Mouse (Mus musculus) adrenal gland, postnatal 25 days (tissue): ENCODE measurements around the gene Atf6. TPM values are rescaled to one million over a fixed set of nuclear protein-coding genes. Genes with fewer than 3 reads are reported as not detected.

ENCODE experiments used
- DNase-seq: peaks from one replicate; pipeline ENCODE4 v3.0.0; 2021; ENCODE audit warnings: mixed read lengths
- total RNA-seq: library from RNA; stranded (reverse); gene quantifications from 2 replicates; pipeline ENCODE4 v1.2.3, GENCODE M21; 2021

The Atf6 gene
- total RNA-seq, 1 experiment from 2014 or later: 34.8 TPM

- DNase-seq: no peak
These were observed 162.5 kb downstream of the Atf6 start for GRCm38 (mm10) chr1:170704911-170705594.

GRCm38 (mm10) chr1:170704103-170704502, 163.5 kb downstream of the Atf6 start:
- no peak for DNase-seq

GRCm38 (mm10) chr1:170702958-170703357, 164.6 kb downstream of the Atf6 start:
- DNase-seq: no peak

- no peak for DNase-seq
These were observed 165.3 kb downstream of the Atf6 start for GRCm38 (mm10) chr1:170702263-170702662.

DNA sequence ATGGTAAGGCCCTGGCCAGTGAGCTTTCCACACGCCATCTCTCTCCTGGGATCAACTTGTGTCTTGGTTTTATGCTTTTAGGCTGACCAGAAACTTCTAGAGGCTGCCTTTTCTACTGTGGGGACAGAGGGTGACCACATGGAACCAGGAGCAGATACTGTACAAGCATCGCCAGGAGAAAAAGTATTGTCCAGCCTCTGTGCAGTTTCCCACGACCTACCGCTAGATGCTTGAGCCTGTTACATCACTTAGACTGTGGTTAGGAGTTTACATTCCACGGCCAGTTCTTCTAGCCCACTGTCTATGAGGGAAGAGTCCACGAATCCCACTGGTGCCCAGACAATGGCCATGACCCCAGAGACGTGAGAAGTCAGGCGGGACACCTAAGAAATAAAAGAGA, 166.0 kb downstream of the Atf6 start:
- no peak for DNase-seq

GRCm38 (mm10) chr1:170701178-170701577, 166.4 kb downstream of the Atf6 start:
- DNase-seq: no peak

DNA sequence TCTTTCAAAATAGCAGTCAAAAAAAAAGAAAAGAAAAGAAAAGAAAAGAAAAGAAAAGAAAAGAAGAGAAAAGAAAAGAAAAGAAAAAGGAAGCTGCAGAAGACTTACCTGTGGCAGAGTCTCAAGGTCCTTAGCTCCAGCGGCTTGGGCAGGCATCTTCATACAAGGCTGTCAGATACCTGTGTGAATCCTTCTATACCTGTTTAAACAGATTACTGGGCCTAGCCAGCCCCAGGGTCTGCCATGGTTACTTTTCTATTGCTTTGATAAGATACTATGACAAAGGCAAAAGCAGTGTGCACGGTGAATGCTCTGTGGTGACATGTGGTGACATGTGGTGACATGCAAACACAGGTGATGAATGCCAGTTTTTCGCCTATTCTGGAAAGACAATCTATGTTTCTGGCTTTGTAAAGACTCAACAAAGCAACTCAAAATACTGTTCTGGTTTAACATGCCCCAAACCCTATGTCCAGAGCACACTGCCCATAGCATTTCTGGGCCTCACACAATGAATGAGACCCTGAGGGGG, 167.0 kb downstream of the Atf6 start:
- no peak for DNase-seq

- DNase-seq: no peak
These were observed 168.0 kb downstream of the Atf6 start for GRCm38 (mm10) chr1:170699553-170699952.

- no peak for DNase-seq
These were observed 168.8 kb downstream of the Atf6 start for GRCm38 (mm10) chr1:170698771-170699170.

DNA sequence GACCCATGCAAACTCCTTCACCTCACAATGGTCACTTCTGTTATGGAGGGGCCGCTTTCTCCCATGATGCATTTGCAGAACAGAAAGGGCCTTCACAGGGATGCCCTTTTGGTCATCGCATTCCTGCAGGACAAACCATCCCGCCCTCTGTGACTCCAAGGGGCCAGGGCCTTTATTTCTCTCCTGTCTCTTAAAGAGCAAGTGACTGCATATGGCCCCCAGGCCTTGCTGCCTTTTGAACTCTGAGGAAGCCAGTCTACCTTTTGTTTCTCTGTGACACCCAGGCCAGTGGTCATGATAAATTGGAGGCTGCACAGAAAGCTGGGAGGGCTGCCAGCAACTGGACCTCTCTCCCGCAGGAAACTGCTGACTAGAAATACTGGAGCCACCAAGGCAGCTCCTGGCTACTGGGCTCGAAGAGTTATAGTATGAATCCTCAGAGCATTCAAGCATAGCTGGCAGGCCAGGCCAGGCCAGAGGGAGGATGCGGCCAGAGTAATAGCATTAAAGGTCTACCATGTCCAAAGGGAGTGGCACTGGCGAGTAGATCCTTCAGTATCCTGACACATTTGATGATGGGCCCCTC, 169.7 kb downstream of the Atf6 start:
- DNase-seq: peak; percentile 52

- no peak for DNase-seq
These were observed 170.6 kb downstream of the Atf6 start for GRCm38 (mm10) chr1:170696996-170697395.

DNA sequence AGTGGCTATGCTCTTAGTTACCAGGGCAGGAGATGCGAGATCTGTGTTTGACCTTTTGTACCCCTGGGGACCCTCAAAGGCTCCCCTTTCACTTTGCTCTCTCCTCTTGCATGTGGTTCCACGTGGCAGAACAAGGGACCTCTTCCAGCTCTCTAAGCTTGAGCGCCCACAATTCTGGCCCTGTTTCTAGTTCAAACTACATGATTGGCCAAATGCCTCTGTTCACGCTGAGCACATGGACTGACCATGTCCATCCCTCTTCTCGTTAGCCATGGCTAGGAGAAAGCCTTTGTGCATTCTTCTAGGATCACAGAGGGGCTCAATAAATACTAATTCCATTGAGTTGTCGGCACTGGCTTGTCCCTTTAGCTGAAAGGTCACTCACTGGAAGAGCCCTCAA, 172.2 kb downstream of the Atf6 start:
- no peak for DNase-seq

DNA sequence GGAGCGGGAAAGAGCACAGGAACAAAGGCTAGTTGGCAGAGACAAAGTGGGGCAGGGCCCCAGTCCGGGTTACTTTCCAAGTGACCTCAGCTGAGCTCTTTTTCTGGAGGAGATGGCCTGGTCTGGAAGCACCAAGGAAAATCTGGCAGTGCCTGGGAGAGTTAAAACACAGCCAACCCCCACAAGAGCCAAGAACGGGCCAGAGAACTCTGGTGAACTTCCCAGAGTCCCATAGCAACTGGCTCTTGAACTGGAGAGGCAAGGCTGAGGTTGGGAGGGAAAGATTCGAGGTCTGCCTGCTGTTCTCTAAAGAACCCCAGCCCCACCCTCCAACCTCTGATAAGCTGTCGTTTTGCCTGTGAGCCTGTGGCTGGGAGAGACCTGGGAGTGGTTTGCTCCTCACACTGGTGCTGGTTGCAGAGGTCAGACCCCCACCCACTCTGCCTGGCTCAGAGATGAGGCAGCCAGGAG, 172.7 kb downstream of the Atf6 start:
- DNase-seq: peak; percentile 21

DNA sequence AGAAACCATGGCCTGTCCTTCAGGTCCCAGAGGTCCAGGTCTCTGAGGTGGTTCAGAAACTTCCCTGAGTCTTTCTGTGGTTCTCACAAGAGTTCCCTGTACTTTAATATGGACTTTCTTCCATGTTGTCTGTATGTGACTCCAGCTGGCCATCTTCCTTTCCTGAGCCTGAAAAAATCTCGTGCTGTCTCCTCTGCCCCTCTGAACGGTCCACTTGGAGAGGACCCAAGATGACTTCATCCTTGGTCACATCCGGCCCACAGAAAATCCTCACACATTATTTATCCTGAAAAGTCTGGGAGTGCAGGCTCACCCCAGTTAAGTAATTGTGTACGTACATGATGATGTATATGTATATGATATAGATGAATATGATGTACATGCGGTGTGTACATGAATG, 176.3 kb downstream of the Atf6 start:
- DNase-seq: no peak

DNA sequence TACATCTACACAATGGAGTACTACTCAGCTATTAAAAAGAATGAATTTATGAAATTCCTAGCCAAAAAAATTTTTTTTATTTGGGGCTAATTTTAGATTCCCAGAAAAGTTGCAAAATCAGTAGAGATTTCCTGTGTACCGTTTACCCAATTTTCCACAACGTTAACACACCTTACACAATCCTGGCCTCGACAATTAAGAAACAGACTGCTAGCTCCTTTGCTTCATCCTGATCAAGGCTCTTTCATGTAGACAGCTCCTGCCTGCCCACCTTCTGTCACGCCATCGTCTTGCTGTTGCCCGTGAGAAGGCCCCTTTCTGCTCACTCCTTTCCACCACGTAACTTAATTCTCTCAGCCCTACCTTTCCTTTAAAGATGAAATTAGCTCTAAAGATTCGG, 177.8 kb downstream of the Atf6 start:
- no peak for DNase-seq

GRCm38 (mm10) chr1:170683863-170684262, 183.7 kb downstream of the Atf6 start:
- no peak for DNase-seq

DNA sequence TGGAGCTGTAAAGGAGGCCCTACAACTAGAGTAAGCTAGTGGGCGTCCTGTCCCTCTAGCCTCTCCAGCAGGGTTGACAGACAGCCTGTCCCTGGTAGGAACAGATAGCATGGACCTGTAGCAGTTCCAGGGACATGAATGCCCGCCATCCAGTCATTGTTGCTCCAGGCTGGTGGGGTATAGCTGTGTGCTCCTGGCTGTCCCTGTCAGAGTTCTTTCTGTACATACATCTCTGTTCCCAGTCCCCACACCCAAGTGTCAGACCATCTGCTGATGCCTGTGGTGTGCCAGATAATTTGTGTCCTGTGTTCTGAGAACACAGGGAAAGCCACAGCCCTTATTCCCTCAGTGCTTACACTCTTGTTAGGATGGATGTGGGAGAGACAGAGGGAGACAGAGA, 187.9 kb downstream of the Atf6 start:
- DNase-seq: no peak

- no peak for DNase-seq
These were observed 188.7 kb downstream of the Atf6 start for GRCm38 (mm10) chr1:170678861-170679260.

- DNase-seq: no peak
These were observed 189.9 kb downstream of the Atf6 start for GRCm38 (mm10) chr1:170677681-170678080.

GRCm38 (mm10) chr1:170674184-170674775, 193.3 kb downstream of the Atf6 start:
- no peak for DNase-seq

DNA sequence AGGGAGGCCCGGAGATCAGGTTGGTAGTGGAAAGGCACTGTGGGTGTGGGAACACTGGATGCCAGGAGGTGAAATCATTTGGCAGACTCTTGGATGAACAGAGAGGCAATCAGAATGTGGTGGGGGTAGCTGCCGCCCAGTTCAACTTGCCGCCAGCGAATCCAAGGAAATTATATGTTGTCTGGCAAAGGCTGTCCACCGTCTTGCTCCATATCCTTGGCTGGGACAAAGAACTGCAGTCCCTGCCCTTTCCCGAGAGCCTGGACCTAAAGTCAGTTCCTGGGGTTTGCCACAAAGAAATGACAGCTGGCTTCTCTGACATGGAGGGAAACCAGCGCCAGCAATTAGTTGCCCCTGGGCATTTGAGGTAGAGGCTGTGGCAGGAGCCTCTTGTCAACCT, 202.4 kb downstream of the Atf6 start:
- DNase-seq: no peak

DNA sequence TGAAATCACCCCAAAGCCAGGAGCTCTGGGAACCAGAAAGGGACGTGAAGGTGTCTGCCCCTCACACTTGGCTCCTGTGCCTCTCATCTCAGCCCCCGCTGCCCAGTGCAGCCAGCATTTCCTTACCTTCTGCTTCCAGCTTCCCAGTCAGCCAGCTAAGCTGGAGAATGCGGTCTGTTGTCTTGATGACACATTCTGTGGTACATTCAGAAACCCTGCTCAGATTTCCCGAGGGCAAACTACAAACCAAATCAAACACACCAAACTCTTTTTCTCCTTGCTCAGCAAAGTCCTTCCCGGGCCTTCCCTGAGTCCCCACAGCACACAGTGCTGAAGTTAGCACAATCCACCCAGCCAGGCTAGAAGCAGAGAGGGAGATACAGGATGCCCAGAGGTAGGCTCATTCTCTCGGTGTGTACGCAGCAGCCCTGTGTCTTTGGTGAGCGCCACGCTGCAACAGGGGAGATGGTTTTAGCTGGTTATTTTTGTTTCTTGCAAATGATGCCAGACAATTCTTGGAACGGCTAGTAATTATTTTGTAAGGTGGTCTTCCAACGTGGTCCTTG, 202.9 kb downstream of the Atf6 start:
- DNase-seq: no peak

GRCm38 (mm10) chr1:170659260-170659659, 208.3 kb downstream of the Atf6 start:
- DNase-seq: no peak
